ENCODE assay signal across 9 mouse cellular contexts in genomic region chr7:126860987-126861386, GRCm38 (mm10). TPM values are rescaled to one million over a fixed set of nuclear protein-coding genes. Genes with fewer than 3 reads are reported as not detected.
DNase-seq lines count a peak whose midpoint lies in the region; ATAC-seq and TF ChIP-seq lines count a peak whose summit lies in the region.
"Had no signal": no experiment of that assay in that cellular context is flagged by ENCODE, and none has a peak within 500 bp of the region (broad histone marks: within the 10 kb centered on the region; RNA-seq: fewer than 3 reads in every experiment).

No protein-coding gene starts in this region.

- H3K9me3 ChIP-seq in embryonic facial prominence, embryonic 11.5 days (replicated peaks; ENCODE audit: control insufficient read depth, low read length) = no peaks in the 10 kb centered on the region
- H3K9me3 ChIP-seq in intestine, embryonic 14.5 days (ENCODE audit: control insufficient read depth, low read length) = no peaks in the 10 kb centered on the region

- peaks cover 7% of the 10 kb centered on the region; the same call in 1 of the 2 replicates for H3K4me1 ChIP-seq in liver, adult 2 months (ENCODE audit: control insufficient read depth, insufficient read depth, low read length)
- peaks cover 6% of the 10 kb centered on the region for H3K4me1 ChIP-seq in embryonic facial prominence, embryonic 11.5 days (ENCODE audit: control insufficient read depth, insufficient read depth, low read length)
- peaks cover 22% of the 10 kb centered on the region for H3K4me1 ChIP-seq in intestine, embryonic 14.5 days (replicated peaks; ENCODE audit: control insufficient read depth, insufficient read depth, low read length)

- ATAC-seq in embryonic facial prominence, embryonic 11.5 days (replicated peaks; ENCODE audit: insufficient number of reproducible peaks, low FRiP score, low TSS enrichment, low read depth) = no peak
- no peak for ATAC-seq in intestine, embryonic 14.5 days (replicated peaks; ENCODE audit: low FRiP score, low TSS enrichment, low read depth)
- ATAC-seq in monocyte, adult 5-6 weeks (replicated peaks; ENCODE audit: insufficient number of reproducible peaks, low FRiP score, low TSS enrichment, poor library complexity, severe bottlenecking) = no peak

- peak overlapping the region; percentile 81 for H3K4me2 ChIP-seq in embryonic facial prominence, embryonic 11.5 days (ENCODE audit: low read depth, low read length)
- peak overlapping the region; percentile 61 for H3K4me2 ChIP-seq in intestine, embryonic 14.5 days (ENCODE audit: low read length)

- peak overlapping the region; percentile 61 for H3K9ac ChIP-seq in liver, adult 2 months (ENCODE audit: low read depth, low read length)
- peak overlapping the region; percentile 75 for H3K9ac ChIP-seq in embryonic facial prominence, embryonic 11.5 days (replicated peaks; ENCODE audit: low read length)
- peak overlapping the region; percentile 53 for H3K9ac ChIP-seq in intestine, embryonic 14.5 days (ENCODE audit: low read length)

- no peak for TF ChIP-seq POLR2A in liver, adult 2 months (IDR thresholded peaks at IDR 0.05; ENCODE audit: extremely low read depth, insufficient read depth, low read length)

- 60% methylated on average over 5 of the region's 5 CpGs for WGBS in liver, adult 2 months
- WGBS in embryonic facial prominence, embryonic 11.5 days = 68% methylated on average over 5 of the region's 5 CpGs
- 65% methylated on average over 5 of the region's 5 CpGs for WGBS in intestine, embryonic 14.5 days

- DNase-seq in liver, adult 2 months (ENCODE audit: extremely low read depth, low read depth, low spot score) = no peak
- DNase-seq in liver = no peak
- no peak for DNase-seq in embryonic facial prominence, embryonic 11.5 days (ENCODE audit: low spot score)
- DNase-seq in intestine, embryonic 14.5 days (ENCODE audit: low spot score) = no peak
- DNase-seq in naive thymus-derived CD4-positive, alpha-beta T cell, adult 2 months (ENCODE audit: low read depth) = peak; percentile 26
- DNase-seq in cerebellum, adult 8-10 months = no peak
- DNase-seq in ovary, postnatal 10 days (ENCODE audit: low spot score) = no peak

- no peak for TF ChIP-seq CTCF in liver, adult 2 months (IDR thresholded peaks at IDR 0.05; ENCODE audit: low read depth, low read length)

- H3K4me3 ChIP-seq in liver, adult 2 months (ENCODE audit: insufficient read depth, low read depth, low read length) = peak overlapping the region; percentile 64
- peak overlapping the region; percentile 46 for H3K4me3 ChIP-seq in embryonic facial prominence, embryonic 11.5 days (ENCODE audit: low read depth, low read length)
- H3K4me3 ChIP-seq in intestine, embryonic 14.5 days (ENCODE audit: low read depth, low read length) = peak overlapping the region; percentile 59

- no peak overlapping the region for H3K27ac ChIP-seq in liver, adult 2 months (replicated peaks; ENCODE audit: insufficient read depth, low read depth, low read length)
- H3K27ac ChIP-seq in embryonic facial prominence, embryonic 11.5 days (replicated peaks; ENCODE audit: low read depth, low read length) = no peak overlapping the region
- no peak overlapping the region for H3K27ac ChIP-seq in intestine, embryonic 14.5 days (ENCODE audit: low read depth)

- no peaks in the 10 kb centered on the region for H3K79me2 ChIP-seq in liver, adult 2 months (ENCODE audit: control insufficient read depth, insufficient read depth, low read length)

- no peaks in the 10 kb centered on the region for H3K27me3 ChIP-seq in liver, adult 2 months (ENCODE audit: control insufficient read depth, insufficient read depth, low read length)
- no peaks in the 10 kb centered on the region for H3K27me3 ChIP-seq in embryonic facial prominence, embryonic 11.5 days (ENCODE audit: control insufficient read depth, insufficient read depth, low read length)
- no peaks in the 10 kb centered on the region for H3K27me3 ChIP-seq in intestine, embryonic 14.5 days (replicated peaks; ENCODE audit: control insufficient read depth, insufficient read depth, low read length)

- no peaks in the 10 kb centered on the region for H3K36me3 ChIP-seq in liver, adult 2 months (ENCODE audit: control insufficient read depth, insufficient read depth, low read length)
- H3K36me3 ChIP-seq in embryonic facial prominence, embryonic 11.5 days (replicated peaks; ENCODE audit: control insufficient read depth, insufficient read depth, low read depth, low read length) = peaks cover under 1% of the 10 kb centered on the region
- peaks cover 61% of the 10 kb centered on the region for H3K36me3 ChIP-seq in intestine, embryonic 14.5 days (ENCODE audit: control insufficient read depth, insufficient read depth, low read length)

RNA-seq across cellular contexts. Expression of gene Hirip3, which starts 0.8 kb away (rescaled TPM):
- total RNA-seq in liver, adult 2 months (2014; rRNA removed) = 1.0 and 1.5 TPM in 2 replicates
- polyA plus RNA-seq in liver, adult 2 months (2012; rRNA removed) = 1.00 and 2.4 TPM in 2 replicates
- polyA plus RNA-seq in embryonic facial prominence, embryonic 11.5 days (2014; fragmentation: Nextera tagmentation; extraction: Ambion mirVana) = 18.8 and 23.4 TPM in 2 replicates
- polyA plus RNA-seq in intestine, embryonic 14.5 days (2014; fragmentation: Nextera tagmentation; extraction: Ambion mirVana) = 19.0 and 19.5 TPM in 2 replicates
- 11.0 to 39.0 TPM (median 11.8 TPM) in 3 replicates for total RNA-seq in monocyte, adult 5-6 weeks (2017)

RNA-seq across cellular contexts. Expression of gene Ino80e, which starts 1.2 kb away (rescaled TPM):
- 2.5 and 4.8 TPM in 2 replicates for total RNA-seq in liver, adult 2 months (2014; rRNA removed)
- polyA plus RNA-seq in liver, adult 2 months (2012; rRNA removed) = 16.3 and 18.5 TPM in 2 replicates
- polyA plus RNA-seq in embryonic facial prominence, embryonic 11.5 days (2014; fragmentation: Nextera tagmentation; extraction: Ambion mirVana) = 100 and 101 TPM in 2 replicates
- polyA plus RNA-seq in intestine, embryonic 14.5 days (2014; fragmentation: Nextera tagmentation; extraction: Ambion mirVana) = 82.6 and 84.6 TPM in 2 replicates
- 19.2 to 46.1 TPM (median 34.5 TPM) in 3 replicates for total RNA-seq in monocyte, adult 5-6 weeks (2017)

RNA-seq across cellular contexts. Expression of gene Doc2a, which starts 13.8 kb away (rescaled TPM):
- total RNA-seq in liver, adult 2 months (2014; rRNA removed) = not detected in 2 replicates
- polyA plus RNA-seq in liver, adult 2 months (2012; rRNA removed) = not detected in 2 replicates
- 1.5 and 1.7 TPM in 2 replicates for polyA plus RNA-seq in embryonic facial prominence, embryonic 11.5 days (2014; fragmentation: Nextera tagmentation; extraction: Ambion mirVana)
- polyA plus RNA-seq in intestine, embryonic 14.5 days (2014; fragmentation: Nextera tagmentation; extraction: Ambion mirVana) = 0.86 and 1.2 TPM in 2 replicates
- total RNA-seq in monocyte, adult 5-6 weeks (2017) = not detected in 3 replicates

RNA-seq across cellular contexts. Expression of gene Taok2, which starts 23.5 kb away (rescaled TPM):
- total RNA-seq in liver, adult 2 months (2014; rRNA removed) = 20.5 and 21.7 TPM in 2 replicates
- polyA plus RNA-seq in liver, adult 2 months (2012; rRNA removed) = 28.5 and 42.7 TPM in 2 replicates
- polyA plus RNA-seq in embryonic facial prominence, embryonic 11.5 days (2014; fragmentation: Nextera tagmentation; extraction: Ambion mirVana) = 21.6 and 23.6 TPM in 2 replicates
- 26.6 and 29.7 TPM in 2 replicates for polyA plus RNA-seq in intestine, embryonic 14.5 days (2014; fragmentation: Nextera tagmentation; extraction: Ambion mirVana)
- total RNA-seq in monocyte, adult 5-6 weeks (2017) = 37.9 to 49.8 TPM (median 38.3 TPM) in 3 replicates

RNA-seq across cellular contexts. Expression of gene 4930451I11Rik, which starts 29.5 kb away (rescaled TPM):
- not detected in 2 replicates for total RNA-seq in liver, adult 2 months (2014; rRNA removed)
- not detected in 2 replicates for polyA plus RNA-seq in liver, adult 2 months (2012; rRNA removed)
- polyA plus RNA-seq in embryonic facial prominence, embryonic 11.5 days (2014; fragmentation: Nextera tagmentation; extraction: Ambion mirVana) = not detected in 2 replicates
- not detected in 2 replicates for polyA plus RNA-seq in intestine, embryonic 14.5 days (2014; fragmentation: Nextera tagmentation; extraction: Ambion mirVana)
- not detected in 3 replicates for total RNA-seq in monocyte, adult 5-6 weeks (2017)
- total RNA-seq: left cerebral cortex, postnatal 25 days had no signal
